Mouse (Mus musculus) kidney, postnatal 0 days (tissue): ENCODE measurements at regions not wholly inside any gene's neighbourhood (a gene's known extent, or its start where the extent isn't known, plus 50 kb on each side); places are given as distances from the start of the nearest gene placed in this dataset.
A peak's percentile ranks its signal among the peaks of the same experiment; 100 is the strongest.

Experiments used
- ATAC-seq: fragments of 200-750 bp; cut with Nextera tagmentation; replicated peaks from 2 replicates; pipeline ENCODE4 v1.8.0; 2017; ENCODE audit warnings: low read depth, moderate number of reproducible peaks, moderate TSS enrichment, moderate library complexity; ENCODE audit not compliant: low FRiP score
- DNase-seq: peaks from one replicate; pipeline ENCODE4 v3.0.0-alpha.2; 2016; ENCODE audit warnings: low spot score
- H3K27ac ChIP-seq: fragments of 300-500 bp; sonication (generic); 2 replicates; pipeline ENCODE4 v1.5.1; 2014; ENCODE audit warnings: mild to moderate bottlenecking
- H3K27me3 ChIP-seq: fragments of 300-500 bp; sonication (generic); 2 replicates; pipeline ENCODE4 v1.6.1; 2014; ENCODE audit warnings: low read length, mixed read lengths; ENCODE audit not compliant: insufficient read depth
- H3K36me3 ChIP-seq: fragments of 300-500 bp; sonication (generic); 2 replicates; pipeline ENCODE4 v1.6.1; 2014; ENCODE audit warnings: low read length, mixed read lengths; ENCODE audit not compliant: insufficient read depth
- H3K4me1 ChIP-seq: fragments of 300-500 bp; sonication (generic); replicated peaks from 2 replicates; pipeline ENCODE4 v1.6.1; 2014; ENCODE audit warnings: antibody characterized with exemption, low read length, mixed read lengths; ENCODE audit not compliant: insufficient read depth
- H3K4me2 ChIP-seq: fragments of 300-500 bp; sonication (generic); 2 replicates; pipeline ENCODE4 v1.6.1; 2014; ENCODE audit warnings: mild to moderate bottlenecking, low read length, moderate library complexity, mixed read lengths
- H3K4me3 ChIP-seq: fragments of 300-500 bp; sonication (generic); replicated peaks from 2 replicates; pipeline ENCODE4 v1.5.1; 2014; ENCODE audit warnings: low read depth, low read length
- H3K9ac ChIP-seq: fragments of 300-500 bp; sonication (generic); 2 replicates; pipeline ENCODE4 v1.6.1; 2014; ENCODE audit warnings: low read depth, low read length
- H3K9me3 ChIP-seq: fragments of 300-500 bp; sonication (generic); replicated peaks from 2 replicates; pipeline ENCODE4 v1.6.1; 2016; ENCODE audit warnings: low read length, inconsistent platforms, mixed read lengths
- CTCF ChIP-seq: IDR thresholded peaks from 2 replicates; pipeline ENCODE4 v1.5.1; 2016; ENCODE audit warnings: antibody characterized with exemption, low read depth, mild to moderate bottlenecking, moderate library complexity
- WGBS: fragments of 180-500 bp; shearing (Covaris S2); extraction: QIAGEN DNeasy Blood & Tissue Kit; methylation state at CpG from one replicate; pipeline ENCODE4 v1.1.7; 2014; 5-methylcytosine and 5-hydroxymethylcytosine counted together

GRCm38 (mm10) chr15:24588943-24589342 lies 824.6 kb downstream of the Basp1 start:
- no peaks in the 10 kb centered on the region for H3K9me3 ChIP-seq
- TF ChIP-seq CTCF, result peak; percentile 73
- no peaks in the 10 kb centered on the region for H3K27me3 ChIP-seq
- DNase-seq, result peak; percentile 67
- no peak for ATAC-seq
- H3K9ac ChIP-seq, result no peak overlapping the region
- H3K27ac ChIP-seq, result no peak overlapping the region
- H3K4me3 ChIP-seq, result no peak overlapping the region
- H3K4me2 ChIP-seq, result no peak overlapping the region
- WGBS, result 25% methylated on average over 4 of the region's 4 CpGs
- H3K4me1 ChIP-seq, result no peaks in the 10 kb centered on the region
- no peaks in the 10 kb centered on the region for H3K36me3 ChIP-seq

GRCm38 (mm10) chr15:24566981-24567380 lies 846.6 kb downstream of the Basp1 start:
- no peaks in the 10 kb centered on the region for H3K4me1 ChIP-seq
- no peak overlapping the region for H3K4me2 ChIP-seq
- H3K36me3 ChIP-seq, result no peaks in the 10 kb centered on the region
- no peak overlapping the region for H3K9ac ChIP-seq
- H3K27me3 ChIP-seq, result no peaks in the 10 kb centered on the region
- TF ChIP-seq CTCF, result no peak
- ATAC-seq (no peak), DNase-seq (no peak)
- 57% methylated on average over 3 of the region's 3 CpGs for WGBS
- no peak overlapping the region for H3K4me3 ChIP-seq
- no peaks in the 10 kb centered on the region for H3K9me3 ChIP-seq
- H3K27ac ChIP-seq, result no peak overlapping the region

- Histone ChIP-seq H3K9ac (no peak overlapping the region), H3K9me3 (no peaks in the 10 kb centered on the region), H3K27me3 (no peaks in the 10 kb centered on the region), H3K27ac (no peak overlapping the region), H3K4me3 (no peak overlapping the region), H3K36me3 (no peaks in the 10 kb centered on the region), H3K4me2 (no peak overlapping the region), H3K4me1 (no peaks in the 10 kb centered on the region)
- TF ChIP-seq CTCF, result no peak
- WGBS, result 85% methylated on average over 4 of the region's 4 CpGs
- ATAC-seq (no peak), DNase-seq (no peak)
These were observed 856.8 kb downstream of the Basp1 start for GRCm38 (mm10) chr15:24556806-24557205.

- Histone ChIP-seq H3K9ac (no peak overlapping the region), H3K4me3 (no peak overlapping the region), H3K36me3 (no peaks in the 10 kb centered on the region), H3K9me3 (no peaks in the 10 kb centered on the region), H3K4me2 (no peak overlapping the region), H3K4me1 (no peaks in the 10 kb centered on the region), H3K27me3 (no peaks in the 10 kb centered on the region), H3K27ac (no peak overlapping the region)
- ATAC-seq (no peak), DNase-seq (no peak)
- TF ChIP-seq CTCF, result no peak
- 93% methylated on average over 3 of the region's 3 CpGs for WGBS
These were observed 863.5 kb downstream of the Basp1 start for GRCm38 (mm10) chr15:24550108-24550507.

- H3K4me3 ChIP-seq, result no peak overlapping the region
- no peak overlapping the region for H3K9ac ChIP-seq
- no peak overlapping the region for H3K27ac ChIP-seq
- no peaks in the 10 kb centered on the region for H3K9me3 ChIP-seq
- no peak for TF ChIP-seq CTCF
- no peaks in the 10 kb centered on the region for H3K4me1 ChIP-seq
- DNase-seq, result no peak
- no peaks in the 10 kb centered on the region for H3K27me3 ChIP-seq
- 90% methylated on average over 3 of the region's 3 CpGs for WGBS
- H3K4me2 ChIP-seq, result no peak overlapping the region
- no peak for ATAC-seq
- no peaks in the 10 kb centered on the region for H3K36me3 ChIP-seq
These were observed 883.5 kb downstream of the Basp1 start for GRCm38 (mm10) chr15:24530065-24530464.

- Histone ChIP-seq H3K9me3 (no peaks in the 10 kb centered on the region), H3K4me3 (no peak overlapping the region), H3K4me1 (no peaks in the 10 kb centered on the region), H3K9ac (no peak overlapping the region), H3K4me2 (no peak overlapping the region), H3K36me3 (no peaks in the 10 kb centered on the region), H3K27ac (no peak overlapping the region), H3K27me3 (no peaks in the 10 kb centered on the region)
- 72% methylated on average over 5 of the region's 5 CpGs for WGBS
- ATAC-seq (no peak), DNase-seq (no peak)
- peak; percentile 22; the same call in 1 of the 2 replicates for TF ChIP-seq CTCF
These were observed 886.2 kb downstream of the Basp1 start for GRCm38 (mm10) chr15:24527379-24527778.

- no peaks in the 10 kb centered on the region for H3K9me3 ChIP-seq
- no peak overlapping the region for H3K4me2 ChIP-seq
- ATAC-seq (no peak), DNase-seq (no peak)
- H3K4me1 ChIP-seq, result no peaks in the 10 kb centered on the region
- no peak overlapping the region for H3K4me3 ChIP-seq
- no peak overlapping the region for H3K9ac ChIP-seq
- 82% methylated on average over 9 of the region's 9 CpGs for WGBS
- no peak for TF ChIP-seq CTCF
- no peaks in the 10 kb centered on the region for H3K36me3 ChIP-seq
- no peak overlapping the region for H3K27ac ChIP-seq
- no peaks in the 10 kb centered on the region for H3K27me3 ChIP-seq
These were observed 899.6 kb downstream of the Basp1 start for GRCm38 (mm10) chr15:24513926-24514325.
